Mouse (Mus musculus): Measurements from ENCODE around the gene Grsf1.

DNA sequence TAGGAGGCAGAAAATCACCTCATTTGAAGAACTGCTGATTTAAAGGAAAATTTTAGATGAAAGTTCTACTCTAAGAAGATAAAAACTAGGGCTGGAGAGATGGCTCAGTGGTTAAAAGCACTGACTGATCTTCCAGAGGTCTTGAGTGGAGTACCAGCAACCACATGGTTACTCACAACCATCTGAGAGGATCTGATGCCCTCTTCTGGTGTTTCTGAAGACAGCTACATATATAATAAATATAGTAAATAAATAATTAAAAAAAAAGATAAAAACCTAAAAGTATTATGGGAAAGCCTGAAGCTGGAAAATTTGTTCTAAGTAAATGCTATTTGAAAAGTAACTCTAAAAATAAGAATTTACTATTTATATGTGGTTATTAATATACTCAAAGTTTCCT is 17.1 kb upstream of the Grsf1 start:
- TF ChIP-seq CTCF (IDR thresholded peaks at IDR 0.05; ENCODE audit: borderline replicate concordance, insufficient read depth, low read depth, low read length) (no peak), POLR2A (IDR thresholded peaks at IDR 0.05; ENCODE audit: borderline replicate concordance, insufficient read depth, low read length) (no peak)

Data from cerebellum, adult 2 months (tissue).